Mouse (Mus musculus): ENCODE results near the gene Lyrm9. TPM values are rescaled to one million over a fixed set of nuclear protein-coding genes. Genes with fewer than 3 reads are reported as not detected.

Lyrm9 gene
- total and polyA plus RNA-seq, 3 experiments, result 31.6 to 48.6 TPM; not detected in 1

GRCm38 (mm10) chr11:78829373-78829772 lies 3.0 kb downstream of the Lyrm9 start:
- Histone ChIP-seq H3K27me3 (ENCODE audit: control insufficient read depth in 1 of 2, insufficient read depth in 2 of 2, low read length in 2 of 2) (no peaks in the 10 kb centered on the region), H3K79me2 (ENCODE audit: control insufficient read depth, insufficient read depth, low read length, poor library complexity) (peaks cover 6% of the 10 kb centered on the region; the same call in 1 of the 2 replicates), H3K9ac (ENCODE audit: control insufficient read depth, low read depth, low read length, poor library complexity, severe bottlenecking) (no peak overlapping the region), H3K36me3 (ENCODE audit: control insufficient read depth in 1 of 2, insufficient read depth in 2 of 2, low read length in 2 of 2) (peaks cover 0 to 62% of the 10 kb centered on the region in 2 experiments; a peak in 2 of 4 replicates), H3K27ac (ENCODE audit: control insufficient read depth, low read depth, low read length) (no peak overlapping the region), H3K9me3 (replicated peaks; ENCODE audit: insufficient read depth, low read length) (no peaks in the 10 kb centered on the region), H3K4me1 (ENCODE audit: control insufficient read depth in 1 of 2, insufficient read depth in 2 of 2, low read length in 2 of 2) (peaks cover 43 to 57% of the 10 kb centered on the region in 2 experiments), H3K4me3 (ENCODE audit: control insufficient read depth in 1 of 2, insufficient read depth in 1 of 2, low read depth in 2 of 2, low read length in 2 of 2) (no peak overlapping the region)
- no peak for DNase-seq (ENCODE audit: low read depth, low spot score)
- TF ChIP-seq MAZ (IDR thresholded peaks at IDR 0.05; ENCODE audit: low read depth, low read length), result 0 out of 2 replicates have a peak, but pooled peaks have one; percentile 36
- no peak for TF ChIP-seq UBTF (IDR thresholded peaks at IDR 0.05; ENCODE audit: borderline replicate concordance, insufficient read depth, low read depth, low read length)

GRCm38 (mm10) chr11:78830180-78830579 lies 3.8 kb downstream of the Lyrm9 start:
- H3K4me1 ChIP-seq (ENCODE audit: control insufficient read depth in 1 of 2, insufficient read depth in 2 of 2, low read length in 2 of 2), result peaks cover 43 to 59% of the 10 kb centered on the region in 2 experiments
- 0 out of 2 replicates have a peak overlapping the region, but pooled peaks have one; percentile 2 for H3K9ac ChIP-seq (ENCODE audit: control insufficient read depth, low read depth, low read length, poor library complexity, severe bottlenecking)
- peak; percentile 67; the same call in 1 of the 2 replicates for TF ChIP-seq ELF1 (IDR thresholded peaks at IDR 0.05; ENCODE audit: low read depth, low read length)
- TF ChIP-seq MYC (IDR thresholded peaks at IDR 0.05; ENCODE audit: low read depth, low read length), result no peak
- TF ChIP-seq JUND (IDR thresholded peaks at IDR 0.05; ENCODE audit: low read depth, low read length), result no peak
- TF ChIP-seq GATA1 (IDR thresholded peaks at IDR 0.05; ENCODE audit: low read depth, low read length), result peak; percentile 36; the same call in 1 of the 2 replicates
- TF ChIP-seq NELFE (IDR thresholded peaks at IDR 0.05; ENCODE audit: low read depth, low read length), result 0 out of 2 replicates have a peak, but pooled peaks have one; percentile 17
- TF ChIP-seq TCF12 (IDR thresholded peaks at IDR 0.05; ENCODE audit: low read depth, low read length), result peak; percentile 41; the same call in 1 of the 2 replicates
- peak; percentile 22; the same call in 1 of the 2 replicates for TF ChIP-seq MAX (IDR thresholded peaks at IDR 0.05; ENCODE audit: low read length)
- TF ChIP-seq CHD1 (IDR thresholded peaks at IDR 0.05; ENCODE audit: low read depth, low read length), result no peak
- TF ChIP-seq SIN3A (IDR thresholded peaks at IDR 0.05; ENCODE audit: low read length), result 0 out of 2 replicates have a peak, but pooled peaks have one; percentile 22
- TF ChIP-seq EP300 (IDR thresholded peaks at IDR 0.05; ENCODE audit: low read depth in 1 of 2, low read length in 2 of 2), result peak; percentile 23 to 42; a peak in 2 of 4 replicates
- peak; percentile 13 for TF ChIP-seq SMC3 (IDR thresholded peaks at IDR 0.05; ENCODE audit: low read depth, low read length)
- TF ChIP-seq MAZ (IDR thresholded peaks at IDR 0.05; ENCODE audit: low read depth, low read length), result no peak
- 0 out of 2 replicates have a peak, but pooled peaks have one; percentile 24 for TF ChIP-seq HCFC1 (IDR thresholded peaks at IDR 0.05; ENCODE audit: low read depth, low read length)
- peak; percentile 61 for TF ChIP-seq ETS1 (IDR thresholded peaks at IDR 0.05; ENCODE audit: low read depth, low read length)
- no peak for TF ChIP-seq MYB (IDR thresholded peaks at IDR 0.05; ENCODE audit: low read depth, low read length)
- no peak for TF ChIP-seq CHD2 (IDR thresholded peaks at IDR 0.05; ENCODE audit: low read length)
- no peak for TF ChIP-seq ZMIZ1 (IDR thresholded peaks at IDR 0.05; ENCODE audit: low read depth, low read length)
- peak; percentile 30; the same call in 1 of the 2 replicates for TF ChIP-seq E2F4 (IDR thresholded peaks at IDR 0.05; ENCODE audit: borderline replicate concordance, low read depth, low read length)
- DNase-seq (ENCODE audit: low read depth, low spot score), result peak; percentile 60
- peaks cover 0 to 58% of the 10 kb centered on the region in 2 experiments; a peak in 2 of 4 replicates for H3K36me3 ChIP-seq (ENCODE audit: control insufficient read depth in 1 of 2, insufficient read depth in 2 of 2, low read length in 2 of 2)
- no peaks in the 10 kb centered on the region for H3K27me3 ChIP-seq (ENCODE audit: control insufficient read depth in 1 of 2, insufficient read depth in 2 of 2, low read length in 2 of 2)
- H3K9me3 ChIP-seq (replicated peaks; ENCODE audit: insufficient read depth, low read length), result no peaks in the 10 kb centered on the region
- no peak overlapping the region for H3K4me3 ChIP-seq (ENCODE audit: control insufficient read depth in 1 of 2, insufficient read depth in 1 of 2, low read depth in 2 of 2, low read length in 2 of 2)
- H3K27ac ChIP-seq (ENCODE audit: control insufficient read depth, low read depth, low read length), result peak overlapping the region; percentile 12
- peaks cover 6% of the 10 kb centered on the region; the same call in 1 of the 2 replicates for H3K79me2 ChIP-seq (ENCODE audit: control insufficient read depth, insufficient read depth, low read length, poor library complexity)
